Mouse (Mus musculus) layer of hippocampus, adult 9-10 months (tissue): ENCODE measurements around the gene Hnrnpa2b1.

Experiments used
- DNase-seq: peaks from one replicate; pipeline ENCODE4 v3.0.0; 2022; ENCODE audit warnings: low spot score

The Hnrnpa2b1 gene

DNA sequence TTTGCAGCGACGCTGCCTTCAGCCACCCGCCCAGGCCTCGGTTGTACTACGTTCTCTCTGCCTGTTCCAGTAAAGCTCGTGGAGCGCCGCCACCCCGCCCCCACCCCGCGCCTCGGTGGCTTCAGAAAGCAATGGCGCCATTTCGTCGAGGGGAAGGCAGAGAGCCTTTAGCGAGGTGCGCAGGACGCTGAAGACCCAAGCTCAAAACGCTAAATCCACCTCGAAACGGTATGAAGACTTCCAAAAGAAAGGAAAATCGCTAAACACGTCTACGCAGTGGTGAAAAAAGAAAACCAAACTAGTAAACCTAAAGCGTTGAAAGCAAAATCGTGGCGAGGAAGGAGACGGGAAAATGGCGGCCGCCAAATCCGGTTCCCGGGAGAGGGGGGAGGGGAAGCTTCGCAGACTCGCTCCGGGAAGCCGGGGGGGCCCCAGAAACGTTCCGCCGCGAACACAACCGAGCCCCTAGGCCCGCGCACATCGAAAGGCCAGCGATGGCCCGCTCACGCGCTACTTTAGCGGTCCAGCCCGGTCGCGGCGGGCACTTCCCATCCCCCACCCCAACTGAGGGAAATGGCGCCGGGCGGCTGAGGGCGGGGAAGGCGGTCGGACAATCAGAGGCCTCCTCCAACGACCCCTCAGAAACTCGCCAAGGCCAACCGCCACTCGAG lies 668 bp downstream of the Hnrnpa2b1 start:
- DNase-seq, result peak; percentile 55

DNA sequence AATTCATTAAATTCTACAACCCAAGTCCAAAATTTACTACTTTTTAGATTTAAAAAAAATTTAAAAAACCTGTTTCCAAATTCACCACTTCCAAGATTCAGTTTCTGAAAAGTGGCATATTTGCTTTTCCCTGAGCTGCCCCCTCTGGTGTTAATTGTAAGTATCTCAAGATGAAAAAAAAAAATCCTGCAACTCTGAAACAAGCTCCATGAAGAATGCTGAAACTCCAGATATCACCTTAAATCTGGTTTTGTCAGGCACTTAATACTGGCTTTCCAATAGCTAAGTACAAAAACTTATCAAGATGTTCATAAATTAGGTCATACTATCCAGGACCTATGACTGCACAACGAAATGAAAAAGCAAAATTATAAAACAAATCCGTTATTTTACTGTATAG lies 2.0 kb downstream of the Hnrnpa2b1 start:
- DNase-seq, result no peak

DNA sequence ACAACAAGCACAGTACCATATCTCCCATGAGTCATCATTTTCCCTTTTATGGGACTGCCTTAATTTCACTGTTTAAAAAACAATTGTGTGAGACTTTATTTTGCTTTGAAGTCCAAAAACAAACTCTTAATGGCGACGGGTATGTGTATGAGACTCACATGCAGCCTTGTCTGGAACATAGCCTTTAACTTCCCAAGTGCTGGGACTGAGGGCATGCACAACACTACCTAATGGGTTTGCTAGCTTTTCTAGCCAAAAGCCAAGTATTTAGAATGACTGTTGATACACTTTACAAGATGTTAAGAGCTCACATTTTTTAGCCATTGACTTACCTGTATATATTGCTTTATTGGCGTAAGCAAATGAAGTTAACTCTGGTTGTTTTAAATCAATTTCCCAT lies 9.3 kb downstream of the Hnrnpa2b1 start:
- DNase-seq, result no peak

DNA sequence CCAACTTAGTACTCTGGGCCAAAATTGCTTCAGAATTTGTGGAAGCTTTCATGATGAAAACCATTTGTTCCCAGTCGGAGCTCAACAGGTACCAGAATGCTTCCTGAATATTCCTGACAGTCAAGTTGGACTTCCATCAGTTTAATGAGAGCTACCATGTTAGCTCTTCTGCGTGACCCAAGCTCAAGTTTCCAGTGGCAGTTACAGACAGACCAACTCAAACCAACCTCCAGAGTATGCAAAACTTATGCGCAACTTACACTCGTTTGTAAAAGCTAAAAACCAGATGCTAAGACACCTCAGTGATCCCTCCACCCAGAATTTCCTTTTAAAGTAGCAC lies 9.7 kb downstream of the Hnrnpa2b1 start:
- DNase-seq, result no peak

DNA sequence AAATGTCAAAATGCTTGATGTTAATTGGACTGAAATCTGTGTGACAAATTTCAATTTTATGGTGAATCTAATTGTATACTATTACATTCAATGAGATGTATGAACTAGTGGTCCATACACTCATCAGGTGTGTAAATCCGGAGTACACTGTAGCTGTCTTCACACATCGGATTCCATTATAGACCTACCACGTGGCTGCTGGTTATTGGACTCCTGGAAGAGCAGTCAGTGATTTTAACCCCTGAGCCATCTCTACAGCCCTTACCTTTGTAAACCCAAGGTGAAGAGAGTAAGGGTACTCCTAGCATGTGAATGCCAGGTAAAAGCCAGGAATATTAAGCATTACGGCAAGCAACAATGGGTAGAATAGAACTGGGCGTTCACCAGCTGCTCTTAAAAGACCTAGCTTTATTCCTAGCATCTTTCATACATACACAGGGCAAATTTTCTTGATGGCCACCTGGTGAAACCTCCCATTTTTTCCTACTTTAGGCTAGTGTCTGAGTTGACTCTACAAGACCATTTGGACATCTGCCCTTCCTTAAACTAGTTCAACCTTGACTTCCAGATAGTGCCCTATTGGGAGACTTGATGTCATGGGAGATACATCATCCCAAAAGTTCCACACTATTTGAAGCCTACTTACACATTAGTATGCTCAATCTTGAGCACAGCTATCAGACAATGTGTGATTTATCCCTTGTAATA lies 10.2 kb downstream of the Hnrnpa2b1 start:
- no peak for DNase-seq

DNA sequence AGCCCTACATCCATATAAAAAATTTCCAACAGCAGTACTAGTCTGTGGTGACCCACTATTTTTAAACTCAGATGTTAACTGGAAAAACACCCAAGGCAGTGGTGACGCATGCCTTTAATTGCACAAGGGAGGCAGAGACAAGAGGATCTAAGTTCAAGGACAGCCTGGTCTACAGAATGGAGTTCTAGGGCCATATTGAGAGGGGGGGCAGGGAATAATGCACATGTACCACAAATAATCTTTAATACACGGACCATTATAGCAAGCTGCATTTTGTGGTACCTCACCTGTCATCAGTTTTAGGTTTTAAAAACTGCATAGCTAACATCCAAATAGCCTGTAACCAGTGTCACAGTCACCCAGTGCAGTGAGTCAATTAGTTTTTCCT lies 10.8 kb downstream of the Hnrnpa2b1 start:
- DNase-seq, result no peak

DNA sequence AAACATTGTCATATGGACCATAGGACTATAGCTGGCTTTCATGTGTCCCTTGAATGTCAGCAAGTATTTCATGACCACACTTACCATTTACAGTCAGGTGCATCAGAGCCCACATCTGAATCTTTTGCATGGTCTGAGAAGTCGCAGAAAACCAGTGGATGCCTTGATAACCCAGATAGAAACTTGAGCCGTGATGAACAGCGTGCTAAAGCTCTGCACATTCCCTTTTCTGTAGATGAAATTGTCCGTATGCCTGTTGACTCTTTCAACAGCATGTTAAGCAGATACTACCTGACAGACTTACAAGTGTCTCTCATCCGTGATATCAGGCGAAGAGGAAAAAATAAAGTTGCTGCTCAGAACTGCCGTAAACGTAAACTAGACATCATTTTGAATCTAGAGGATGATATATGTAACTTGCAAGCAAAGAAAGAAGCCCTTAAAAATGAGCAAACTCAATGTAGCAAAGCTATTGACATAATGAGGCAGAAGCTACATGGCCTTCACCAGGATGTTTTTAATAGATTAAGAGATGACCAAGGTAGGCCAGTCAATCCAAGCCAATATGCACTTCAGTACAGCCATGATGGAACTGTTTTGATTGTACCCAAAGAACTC lies 11.8 kb downstream of the Hnrnpa2b1 start:
- no peak for DNase-seq

DNA sequence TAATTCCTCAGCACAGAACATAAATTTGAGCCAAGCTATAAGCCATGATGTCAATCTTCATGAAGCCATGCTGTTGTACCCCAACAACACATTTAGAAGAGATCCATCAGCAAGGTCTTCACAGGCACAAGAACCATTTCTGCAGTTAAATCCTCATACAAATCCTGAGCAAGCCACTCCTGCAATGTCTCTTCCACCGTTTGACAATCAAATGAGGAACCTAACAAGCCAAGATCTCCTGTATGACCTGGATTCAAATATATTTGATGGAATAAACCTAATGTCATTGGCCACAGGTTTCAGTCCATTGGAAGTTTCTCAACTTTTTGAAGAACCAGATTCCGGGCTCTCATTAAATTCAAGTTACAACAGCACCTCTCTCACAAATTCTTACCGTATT lies 12.4 kb downstream of the Hnrnpa2b1 start:
- DNase-seq, result no peak

DNA sequence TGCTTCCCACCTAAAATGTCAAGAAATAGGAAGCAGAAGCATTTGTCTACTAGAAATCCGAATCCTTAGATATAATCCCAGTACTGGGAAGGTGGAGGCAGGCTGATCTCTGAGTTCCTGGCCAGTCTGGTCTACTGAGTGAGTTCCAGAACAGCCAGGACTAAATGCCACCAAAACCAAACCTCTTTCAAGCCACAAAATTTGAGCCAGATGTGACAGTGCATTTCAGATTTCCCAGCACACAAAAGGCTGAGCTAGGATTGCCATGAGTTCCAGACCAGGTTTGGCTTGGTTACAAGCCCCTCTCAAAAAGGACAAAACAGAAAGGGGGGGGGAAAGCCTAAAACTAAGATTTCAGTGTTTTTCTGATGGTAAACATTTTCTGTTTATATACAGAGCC lies 13.5 kb downstream of the Hnrnpa2b1 start:
- DNase-seq, result no peak

DNA sequence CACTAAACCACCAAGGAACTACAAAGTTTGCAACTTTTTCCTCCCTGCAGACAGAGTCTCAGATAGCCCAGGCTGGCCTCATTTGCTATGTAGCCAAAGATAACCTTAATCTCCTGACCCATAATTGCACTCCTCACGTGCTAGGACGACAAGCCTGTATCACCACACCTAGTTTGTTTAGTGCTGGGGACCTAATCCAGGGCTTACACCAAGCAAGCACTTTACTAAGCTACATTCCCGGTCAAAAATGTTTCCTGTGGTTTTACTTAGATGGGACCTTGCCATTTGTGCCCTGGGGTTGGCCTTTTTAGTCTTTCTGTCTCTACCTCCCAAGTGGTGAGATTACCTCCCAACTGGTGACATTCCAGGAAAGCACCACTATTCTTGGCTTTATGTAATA lies 14.7 kb downstream of the Hnrnpa2b1 start:
- DNase-seq, result no peak

DNA sequence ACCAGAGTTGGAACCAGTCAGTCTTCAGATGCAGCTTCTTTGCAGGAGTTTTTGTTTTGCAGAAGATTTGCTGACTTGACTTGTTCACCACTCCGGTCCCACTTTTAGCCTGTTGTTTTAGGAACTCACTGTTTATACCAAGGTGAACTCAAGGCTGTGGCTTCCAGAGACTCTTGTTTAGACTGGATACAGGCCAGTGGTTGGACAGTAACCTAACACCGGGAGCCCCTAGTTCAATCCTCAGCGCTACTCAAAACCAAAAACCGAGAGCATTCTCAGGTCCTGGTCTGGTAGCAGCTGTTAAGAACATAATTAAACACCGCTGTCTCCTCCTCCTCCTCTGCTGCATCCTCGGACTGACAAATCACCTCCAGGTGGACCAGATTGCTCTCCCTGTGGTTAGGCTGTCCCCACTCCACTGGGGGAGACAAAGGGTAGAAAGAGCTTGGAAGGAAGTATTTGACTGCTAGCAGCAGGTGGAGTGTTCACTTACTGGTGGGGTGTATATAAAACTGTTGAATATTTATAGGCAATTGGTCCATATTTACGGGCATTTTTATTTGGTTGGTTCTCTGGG lies 16.7 kb downstream of the Hnrnpa2b1 start:
- no peak for DNase-seq

DNA sequence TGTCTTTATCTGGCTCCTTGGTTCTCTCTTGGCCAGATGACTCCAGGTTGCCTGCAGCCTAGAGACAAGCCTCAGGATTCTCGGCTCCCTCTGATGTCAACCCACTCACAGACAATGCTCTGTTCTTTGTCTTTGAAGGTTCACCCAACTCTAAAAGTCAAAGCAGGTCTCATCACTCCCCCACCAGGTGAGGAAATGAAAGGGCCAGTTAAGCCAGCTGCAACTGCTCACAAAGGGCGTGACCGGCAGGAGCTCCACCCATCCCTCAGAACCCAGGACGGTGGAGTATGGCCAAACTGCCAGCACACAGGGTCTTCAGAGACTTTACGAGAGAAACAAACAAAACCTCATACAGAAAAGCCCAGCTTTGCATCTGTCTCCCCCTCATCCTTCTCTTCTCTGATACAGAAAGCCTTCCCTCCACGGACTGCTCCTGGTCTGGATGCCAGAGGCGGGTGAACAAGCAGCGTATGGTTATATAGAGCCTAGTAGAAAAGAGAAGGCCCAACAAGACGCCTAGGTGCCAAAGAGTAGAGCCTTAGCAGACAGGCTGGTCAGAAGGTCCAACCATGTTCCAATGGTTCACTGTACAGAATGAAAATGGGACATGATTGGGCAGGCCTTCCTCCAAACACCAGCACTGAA lies 27.4 kb downstream of the Hnrnpa2b1 start:
- DNase-seq, result no peak

DNA sequence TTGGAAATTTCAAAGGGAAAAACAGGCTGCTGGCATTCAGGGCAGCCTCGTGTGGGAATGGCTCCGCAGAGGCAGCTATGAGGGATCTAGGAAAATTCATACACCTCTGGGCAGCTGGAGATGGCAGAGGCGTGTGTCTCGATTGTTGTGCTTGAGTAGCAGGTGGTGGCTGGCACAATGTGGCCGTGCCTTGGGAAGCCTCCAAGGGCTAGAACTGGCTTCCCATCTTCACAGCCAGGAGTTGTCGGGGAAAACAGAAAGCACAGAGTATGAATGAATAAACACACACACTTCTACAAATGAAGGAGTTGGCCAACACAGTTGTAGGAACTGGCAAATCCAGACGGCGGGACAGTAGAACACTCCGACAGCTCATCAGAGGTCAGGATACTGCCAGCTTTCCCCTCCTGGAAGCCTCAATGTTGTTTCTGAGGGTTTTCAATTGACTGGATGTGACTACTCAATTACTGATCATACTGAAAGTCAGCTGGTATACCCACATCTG lies 30.8 kb downstream of the Hnrnpa2b1 start:
- no peak for DNase-seq

DNA sequence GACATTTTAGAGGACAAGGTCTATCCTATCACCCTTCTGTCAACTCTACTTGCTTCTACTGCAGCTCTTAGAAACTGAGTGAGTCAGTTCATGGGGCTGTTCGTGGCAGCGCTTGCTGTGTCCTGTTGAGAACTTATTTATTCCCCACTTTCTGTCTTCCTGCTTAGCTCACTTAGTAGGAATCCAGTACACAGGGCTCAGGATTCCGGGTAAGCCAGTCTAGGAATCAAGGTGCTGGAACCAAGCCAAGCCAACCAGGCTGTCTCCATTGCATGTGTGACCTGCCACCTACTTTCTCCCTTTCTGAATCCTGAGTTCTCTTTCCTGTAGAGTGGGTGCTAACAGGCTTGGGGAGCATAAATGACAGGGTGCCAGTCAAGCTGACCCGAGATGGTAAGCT lies 32.0 kb downstream of the Hnrnpa2b1 start:
- no peak for DNase-seq

DNA sequence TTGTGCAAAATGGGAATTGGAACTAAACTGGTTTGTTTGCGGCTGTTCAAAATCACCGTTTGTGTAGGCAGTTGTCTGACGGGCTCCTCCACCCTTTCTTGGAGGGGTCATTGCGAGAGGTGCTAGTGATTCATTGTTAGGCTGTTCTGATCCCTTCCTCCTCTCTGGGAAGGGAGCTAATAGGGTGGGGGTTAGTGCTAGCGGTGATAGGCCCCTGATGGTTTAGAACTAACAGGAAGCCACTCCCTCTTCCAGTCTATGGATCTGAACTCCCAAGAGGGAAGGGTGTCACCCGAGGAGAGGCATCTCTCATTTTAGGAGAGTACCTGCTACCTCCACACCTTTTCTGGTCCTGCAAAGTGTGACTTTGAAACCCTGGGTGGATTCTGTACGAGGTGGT lies 35.4 kb downstream of the Hnrnpa2b1 start:
- DNase-seq, result no peak

DNA sequence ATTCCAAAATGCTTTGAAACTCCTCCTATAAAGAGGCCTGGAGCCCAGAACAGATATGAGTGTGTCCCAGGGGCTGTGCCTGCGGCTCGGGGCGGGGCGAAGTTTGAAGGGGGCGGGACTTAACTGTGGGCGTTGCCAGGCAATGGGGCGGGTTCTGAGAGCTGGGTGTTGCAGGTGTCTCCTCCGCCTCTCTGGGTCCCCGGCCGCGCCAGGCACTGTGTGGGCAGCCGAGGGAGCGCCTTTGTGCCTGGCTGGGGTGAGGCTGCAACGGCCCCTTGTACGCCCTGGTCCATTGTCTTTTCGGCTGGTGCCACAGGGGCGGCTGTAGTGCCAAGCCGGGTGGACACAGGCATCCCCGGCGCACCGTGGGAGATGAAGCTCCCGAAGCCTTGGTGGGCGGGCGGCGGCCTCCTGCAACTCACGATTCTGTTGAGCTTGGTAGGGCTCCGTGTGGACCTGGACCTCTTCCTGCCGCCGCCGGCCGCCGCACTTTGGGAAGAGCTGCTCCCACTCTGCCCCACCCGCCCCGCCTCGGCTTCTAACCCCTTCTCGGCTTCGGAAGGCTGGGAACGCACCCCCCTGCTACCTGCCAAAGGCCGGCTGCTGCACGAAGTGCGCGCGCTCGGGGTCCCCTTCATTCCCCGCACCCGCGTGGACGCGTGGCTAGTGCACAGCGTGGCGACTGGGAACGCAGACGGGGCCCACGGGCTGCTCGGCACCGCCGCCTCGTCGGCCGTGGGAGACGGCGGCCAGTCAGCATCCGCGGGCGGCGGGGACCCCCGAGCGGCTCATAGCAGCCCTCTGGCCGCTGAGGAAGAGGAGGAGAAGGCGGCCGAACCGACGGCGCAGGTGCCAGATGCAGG lies 36.9 kb downstream of the Hnrnpa2b1 start, which contains the start of gene Nfe2l3:
TSS of gene Nfe2l3 (plus strand) at position 136 of the 863 bp plus-strand sequence.
- DNase-seq, result no peak

DNA sequence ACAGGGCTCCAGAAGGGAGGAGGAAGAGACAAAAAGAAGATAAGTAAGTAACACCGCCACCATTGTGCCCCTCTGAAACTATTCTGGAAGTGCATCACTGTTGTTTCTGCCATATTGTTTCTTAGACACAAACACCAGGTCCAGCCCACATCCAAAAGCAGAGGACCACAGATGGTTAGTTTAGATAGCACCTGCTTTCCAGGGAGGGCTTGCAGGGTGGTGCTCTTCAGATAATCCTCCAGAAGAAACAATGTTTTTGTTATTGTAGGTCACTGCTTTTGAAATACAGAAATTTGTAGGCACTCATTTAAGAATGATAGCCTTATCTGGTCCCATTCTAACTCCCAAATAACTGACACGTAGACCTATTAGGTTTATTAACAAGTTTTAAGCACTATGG lies 45.2 kb downstream of the Hnrnpa2b1 start:
- no peak for DNase-seq

DNA sequence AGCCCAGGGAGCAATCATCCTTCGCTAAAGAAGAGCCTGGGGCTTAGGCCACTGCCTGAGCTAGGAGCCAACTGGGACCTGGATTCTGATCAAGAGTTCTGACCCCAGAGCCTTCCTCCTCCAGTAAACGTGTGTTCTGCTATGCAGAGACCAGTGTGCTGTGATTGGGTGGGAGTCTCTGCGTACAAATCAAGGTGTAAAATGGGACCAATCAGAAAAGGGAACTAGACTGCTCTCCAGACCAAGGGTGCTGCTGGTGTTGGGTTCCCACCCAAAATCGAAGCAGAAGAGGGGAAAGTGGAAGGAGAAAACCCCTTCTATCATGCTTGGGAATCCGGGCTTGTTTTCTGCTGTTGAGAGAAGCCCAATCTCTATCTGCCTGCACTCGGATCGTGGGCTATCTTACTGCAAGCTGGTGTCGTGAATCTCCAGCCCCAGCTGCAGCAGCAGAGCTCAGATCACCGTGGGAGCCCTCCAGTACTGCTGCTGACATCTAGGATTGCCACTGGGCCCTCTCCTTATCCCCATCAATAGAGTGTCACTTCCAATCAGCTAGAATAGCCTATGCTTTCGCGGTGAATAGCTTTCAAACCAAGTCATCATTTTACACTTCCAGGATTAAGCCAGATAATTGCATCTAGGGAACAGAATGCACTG lies 46.1 kb downstream of the Hnrnpa2b1 start:
- DNase-seq, result no peak

DNA sequence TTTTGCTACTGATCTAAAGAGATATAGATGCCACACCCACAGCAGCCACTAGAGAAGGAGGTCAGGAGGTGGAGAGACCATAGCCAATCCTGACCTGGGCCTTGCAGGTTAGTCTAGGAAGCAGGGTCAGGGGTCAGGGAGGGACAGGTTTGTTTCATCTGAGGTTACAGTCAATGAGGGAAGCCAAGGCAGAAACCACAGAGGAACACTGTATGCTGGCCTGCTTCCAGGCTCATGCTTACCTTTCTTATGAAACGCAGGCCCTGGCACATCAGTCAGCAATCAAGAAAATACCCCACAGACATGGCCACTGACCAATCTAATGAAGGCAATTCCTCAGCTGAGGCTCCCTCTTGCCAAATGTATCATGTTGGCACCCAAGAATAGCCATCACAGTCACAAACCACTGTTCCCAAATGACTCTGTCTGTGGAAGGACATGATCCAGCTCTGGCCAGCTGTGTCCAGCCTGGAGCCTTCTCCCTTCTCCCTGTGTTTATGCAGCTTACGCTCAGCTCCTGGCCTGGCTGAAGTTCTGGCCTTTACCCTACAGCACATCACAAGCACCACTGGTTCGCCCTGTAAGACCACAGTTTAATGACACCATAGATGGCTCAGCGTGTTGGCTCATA lies 52.3 kb downstream of the Hnrnpa2b1 start:
- no peak for DNase-seq

DNA sequence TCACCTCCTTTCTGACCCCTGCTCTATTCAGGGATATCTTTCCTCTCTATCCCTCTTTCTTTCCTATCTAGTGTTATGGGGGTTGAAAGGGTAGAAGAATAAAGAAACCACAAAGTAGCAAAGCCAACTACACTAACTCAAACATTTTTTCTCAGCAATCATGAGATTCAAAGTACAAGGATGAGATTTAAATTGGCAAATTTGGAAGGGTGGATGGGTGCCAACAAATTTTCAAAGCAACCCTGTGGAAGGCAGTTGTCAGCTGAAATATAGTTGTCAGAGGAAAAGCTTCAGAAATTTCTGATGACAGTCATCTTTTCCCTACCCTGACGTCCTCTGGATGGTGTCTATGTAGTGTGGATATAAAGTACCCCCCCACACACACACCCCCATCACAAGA lies 53.3 kb downstream of the Hnrnpa2b1 start:
- DNase-seq, result no peak
